Mouse (Mus musculus): ENCODE measurements around the gene Robo2.

GRCm38 (mm10) chr16:74169121-74169520 lies 242.5 kb downstream of the Robo2 start:
- TF ChIP-seq CTCF (IDR thresholded peaks at IDR 0.05; ENCODE audit: low read depth, low read length) (no peak), POLR2A (IDR thresholded peaks at IDR 0.05; ENCODE audit: borderline replicate concordance, low read depth, low read length) (no peak)
